Mouse (Mus musculus): ENCODE data around the gene Rbmxl1.

Gene Rbmxl1

DNA sequence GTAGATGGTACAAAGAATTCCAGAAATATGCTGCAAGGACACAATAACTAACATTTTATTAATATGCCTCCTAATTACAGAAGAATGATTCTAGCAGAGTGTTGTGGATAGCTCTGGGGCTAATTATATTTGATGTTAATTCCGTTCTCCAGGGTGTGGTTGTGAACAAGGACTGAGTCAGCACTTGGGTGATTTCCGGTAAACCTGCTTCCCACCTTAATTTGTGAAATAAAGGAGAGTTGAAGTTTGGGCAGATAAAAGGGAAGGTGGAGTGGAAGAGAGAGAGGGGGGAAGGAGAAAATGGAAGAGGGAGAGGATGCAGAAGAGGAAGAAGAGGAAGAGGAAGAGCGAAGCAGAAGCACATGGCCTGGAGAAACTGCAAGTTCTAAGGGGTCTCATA, 19.0 kb downstream of the Rbmxl1 start:
- no peak for DNase-seq

GRCm38 (mm10) chr8:78477051-78477829, 31.5 kb downstream of the Rbmxl1 start:
- DNase-seq: no peak

GRCm38 (mm10) chr8:78467889-78468288, 40.8 kb downstream of the Rbmxl1 start:
- DNase-seq: no peak

DNA sequence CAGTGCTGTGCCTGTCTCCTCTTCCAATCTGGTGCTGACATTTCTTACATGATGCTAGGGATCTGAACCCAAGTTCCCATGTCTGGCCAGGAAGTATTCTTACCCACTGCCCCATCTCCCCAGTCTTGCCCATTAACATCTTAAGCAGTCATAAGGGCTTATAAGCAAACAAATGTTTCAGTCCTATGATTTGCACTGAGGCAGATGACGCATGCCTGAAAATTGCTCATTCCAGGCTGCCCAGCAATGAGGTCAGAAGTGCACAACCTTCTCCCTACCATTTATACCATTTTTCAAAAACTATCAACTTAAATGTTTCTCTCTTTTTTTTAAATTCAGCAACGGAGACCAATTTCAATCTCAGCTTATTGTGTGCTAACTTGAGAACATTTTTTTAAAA, 44.8 kb downstream of the Rbmxl1 start:
- DNase-seq: no peak

DNA sequence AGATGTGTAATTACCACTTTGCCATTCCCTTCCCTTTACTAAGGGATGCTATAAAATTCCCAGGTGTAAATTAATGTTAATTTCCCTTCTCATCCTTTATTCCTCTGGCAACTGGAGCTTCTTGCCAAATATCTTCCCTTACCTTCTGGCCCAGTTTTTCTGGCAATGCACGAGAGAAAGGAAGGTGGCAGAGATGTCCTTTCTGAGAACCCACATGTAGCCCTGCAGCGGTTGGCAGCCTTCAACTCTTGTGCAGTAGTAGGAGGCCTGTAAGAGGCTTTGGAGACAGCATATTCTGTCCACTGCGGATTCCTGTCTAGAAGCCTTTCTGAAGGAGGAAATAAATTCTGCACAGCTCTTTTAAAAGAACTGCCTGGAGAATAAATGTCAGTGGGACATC, 52.3 kb downstream of the Rbmxl1 start:
- DNase-seq: no peak
